Mouse (Mus musculus) retina, adult 2 months (tissue): ENCODE data around the gene Gpr89.

Experiments used
- DNase-seq: peaks from one replicate; pipeline ENCODE4 v3.0.0-alpha.2; 2012; ENCODE audit warnings: low read depth, low spot score

The Gpr89 gene

GRCm38 (mm10) chr3:96904851-96905541 is at the start of gene Gpr89:
Gene Gpr89, minus strand, starts transcription at chr3:96905346.
- peak; percentile 90 for DNase-seq

- no peak for DNase-seq
These were observed 48.5 kb upstream of the Gpr89 start for GRCm38 (mm10) chr3:96953489-96954233.

GRCm38 (mm10) chr3:96942706-96943105 is 37.6 kb upstream of the Gpr89 start:
- no peak for DNase-seq

- DNase-seq = peak; percentile 57
These were observed 33.6 kb upstream of the Gpr89 start for GRCm38 (mm10) chr3:96938738-96939137.

- DNase-seq = no peak
These were observed 32.5 kb upstream of the Gpr89 start for GRCm38 (mm10) chr3:96937606-96938005.

- peak; percentile 45 for DNase-seq
These were observed 31.1 kb upstream of the Gpr89 start for GRCm38 (mm10) chr3:96936241-96936640.

GRCm38 (mm10) chr3:96931261-96931681 is 26.1 kb upstream of the Gpr89 start:
- no peak for DNase-seq

GRCm38 (mm10) chr3:96925920-96926319 is 20.8 kb upstream of the Gpr89 start, which contains the start of gene Gja8:
Gene Gja8, minus strand, starts transcription at chr3:96926020.
- DNase-seq = no peak

GRCm38 (mm10) chr3:96924631-96925030 is 19.5 kb upstream of the Gpr89 start:
- no peak for DNase-seq

GRCm38 (mm10) chr3:96920991-96921390 is 15.8 kb upstream of the Gpr89 start:
- no peak for DNase-seq

- no peak for DNase-seq
These were observed 446 bp upstream of the Gpr89 start for GRCm38 (mm10) chr3:96905592-96905991.

- no peak for DNase-seq
These were observed 753 bp downstream of the Gpr89 start, which contains the start of gene Gja5 for GRCm38 (mm10) chr3:96904393-96904792. Gene Gja5, plus strand, starts transcription at chr3:96904693.

GRCm38 (mm10) chr3:96902336-96902999 is 2.7 kb downstream of the Gpr89 start:
- DNase-seq = no peak

GRCm38 (mm10) chr3:96883690-96884089 is 21.5 kb downstream of the Gpr89 start:
- DNase-seq = no peak

- DNase-seq = no peak
These were observed 22.9 kb downstream of the Gpr89 start for GRCm38 (mm10) chr3:96882061-96882849.

GRCm38 (mm10) chr3:96881557-96881956 is 23.6 kb downstream of the Gpr89 start:
- DNase-seq = no peak

GRCm38 (mm10) chr3:96880385-96880784 is 24.8 kb downstream of the Gpr89 start:
- no peak for DNase-seq

- no peak for DNase-seq
These were observed 25.6 kb downstream of the Gpr89 start for GRCm38 (mm10) chr3:96879536-96879935.

- DNase-seq = no peak
These were observed 30.2 kb downstream of the Gpr89 start for GRCm38 (mm10) chr3:96874808-96875571.

GRCm38 (mm10) chr3:96872501-96872900 is 32.6 kb downstream of the Gpr89 start:
- DNase-seq = no peak

- DNase-seq = no peak
These were observed 34.1 kb downstream of the Gpr89 start for GRCm38 (mm10) chr3:96871070-96871469.
